Mouse (Mus musculus) hindbrain, embryonic 16.5 days (tissue): ENCODE measurements around the gene Ifna5. TPM values are rescaled to one million over a fixed set of nuclear protein-coding genes. Genes with fewer than 3 reads are reported as not detected.
A peak's percentile ranks its signal among the peaks of the same experiment; 100 is the strongest.
"Not testable (repeated sequence)": the region's sequence is repeated elsewhere in the genome, so short reads cannot be mapped to it uniquely, and the experiment has no call there.

Source experiments
- ATAC-seq: fragments of 200-750 bp; cut with Nextera tagmentation; 2 replicates; pipeline ENCODE4 v1.8.0; 2017; ENCODE audit warnings: moderate TSS enrichment, moderate library complexity
- H3K27ac ChIP-seq: fragments of 300-500 bp; sonication (generic); 2 replicates; pipeline ENCODE4 v1.5.1; 2014; ENCODE audit warnings: low read depth, mild to moderate bottlenecking, control low read depth, low read length, moderate library complexity
- H3K27me3 ChIP-seq: fragments of 300-500 bp; sonication (generic); replicated peaks from 2 replicates; pipeline ENCODE4 v1.6.1; 2014; ENCODE audit warnings: low read length; ENCODE audit not compliant: control insufficient read depth, insufficient read depth
- H3K36me3 ChIP-seq: fragments of 300-500 bp; sonication (generic); 2 replicates; pipeline ENCODE4 v1.6.1; 2014; ENCODE audit warnings: mild to moderate bottlenecking, low read length, moderate library complexity, mixed read lengths; ENCODE audit not compliant: control insufficient read depth, insufficient read depth
- H3K4me1 ChIP-seq: fragments of 300-500 bp; sonication (generic); 2 replicates; pipeline ENCODE4 v1.6.1; 2014; ENCODE audit warnings: low read depth, low read length; ENCODE audit not compliant: control insufficient read depth, insufficient read depth
- H3K4me2 ChIP-seq: fragments of 300-500 bp; sonication (generic); 2 replicates; pipeline ENCODE4 v1.6.1; 2014; ENCODE audit warnings: mild to moderate bottlenecking, low read length, control low read depth, moderate library complexity
- H3K4me3 ChIP-seq: fragments of 300-500 bp; sonication (generic); 2 replicates; pipeline ENCODE4 v1.5.1; 2014; ENCODE audit warnings: mild to moderate bottlenecking, low read length, control low read depth, moderate library complexity
- H3K9ac ChIP-seq: fragments of 300-500 bp; sonication (generic); 2 replicates; pipeline ENCODE4 v1.6.1; 2014; ENCODE audit warnings: low read depth, mild to moderate bottlenecking, control low read depth, low read length, moderate library complexity
- H3K9me3 ChIP-seq: fragments of 300-500 bp; sonication (generic); 2 replicates; pipeline ENCODE4 v1.6.1; 2014; ENCODE audit warnings: mild to moderate bottlenecking, low read length, moderate library complexity; ENCODE audit not compliant: control insufficient read depth
- WGBS: fragments of 180-500 bp; shearing (Covaris S2); extraction: QIAGEN DNeasy Blood & Tissue Kit; methylation state at CpG from one replicate; pipeline ENCODE4 v1.1.7; 2014; 5-methylcytosine and 5-hydroxymethylcytosine counted together
- polyA plus RNA-seq: library from polyadenylated mRNA; unstranded; fragments of >200 nt; fragmentation: Nextera tagmentation; extraction: Ambion mirVana; gene quantifications from 2 replicates; pipeline ENCODE4 v1.2.1, GENCODE M21; 2015

Ifna5 gene
- polyA plus RNA-seq, result not detected in 2 replicates

GRCm38 (mm10) chr4:88835225-88835624 is at the start of gene Ifna5:
Gene Ifna5 (plus strand): TSS chr4:88835525.
- H3K9me3 ChIP-seq, H3K36me3 ChIP-seq, ATAC-seq, H3K4me1 ChIP-seq, H3K9ac ChIP-seq, H3K27ac ChIP-seq, H3K27me3 ChIP-seq, H3K4me2 ChIP-seq, H3K4me3 ChIP-seq: not testable (repeated sequence)
- 83% methylated on average over 1 of the region's 1 CpGs for WGBS

DNA sequence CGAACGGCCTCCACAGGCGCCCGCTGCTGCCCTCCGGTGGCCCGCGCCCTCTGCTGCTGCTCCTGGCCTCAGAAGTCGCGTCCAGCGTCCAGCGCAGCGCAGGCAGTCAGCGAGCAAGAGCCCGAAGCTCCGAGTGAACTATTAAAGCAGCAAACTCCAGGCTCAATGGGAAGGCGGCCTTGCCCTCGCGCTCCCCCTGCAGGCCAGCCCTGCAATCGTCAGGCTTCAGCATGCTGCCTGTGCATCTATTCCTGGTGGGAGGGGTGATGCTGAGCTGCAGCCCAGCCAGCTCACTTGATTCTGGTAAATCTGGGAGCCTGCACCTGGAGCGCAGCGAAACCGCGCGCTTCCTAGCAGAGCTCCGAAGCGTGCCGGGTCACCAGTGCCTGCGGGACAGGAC is 46.9 kb upstream of the Ifna5 start, which contains the start of gene Gm13277:
TSS of gene Gm13277 (plus strand) at position 231 of the 400 bp plus-strand sequence.
- not testable (repeated sequence) for ATAC-seq, H3K36me3 ChIP-seq, H3K4me1 ChIP-seq, H3K4me3 ChIP-seq, H3K27ac ChIP-seq, H3K9me3 ChIP-seq, H3K27me3 ChIP-seq, H3K4me2 ChIP-seq, H3K9ac ChIP-seq
- WGBS, result 0% methylated on average over 1 of the region's 28 CpGs

GRCm38 (mm10) chr4:88791250-88791649 is 44.1 kb upstream of the Ifna5 start, which contains the start of gene Gm13278:
Gene Gm13278 (plus strand): TSS chr4:88791550.
- not testable (repeated sequence) for H3K4me2 ChIP-seq, H3K9me3 ChIP-seq, H3K4me1 ChIP-seq, H3K27ac ChIP-seq, ATAC-seq, H3K9ac ChIP-seq, H3K4me3 ChIP-seq, H3K36me3 ChIP-seq, H3K27me3 ChIP-seq
- WGBS, result no CpG with 5 or more reads among the region's 28 CpGs

- ATAC-seq, H3K9me3 ChIP-seq, H3K4me2 ChIP-seq, H3K36me3 ChIP-seq, H3K9ac ChIP-seq, H3K27me3 ChIP-seq, H3K4me1 ChIP-seq, H3K27ac ChIP-seq, H3K4me3 ChIP-seq: not testable (repeated sequence)
- WGBS, result 0% methylated on average over 4 of the region's 52 CpGs
These were observed 41.2 kb upstream of the Ifna5 start, which contains the start of gene Gm13275 for GRCm38 (mm10) chr4:88793936-88794675. Gene Gm13275 (plus strand): TSS chr4:88794487.

- no CpG with 5 or more reads among the region's 28 CpGs for WGBS
- H3K4me3 ChIP-seq, H3K4me1 ChIP-seq, H3K27me3 ChIP-seq, H3K9me3 ChIP-seq, H3K9ac ChIP-seq, H3K27ac ChIP-seq, ATAC-seq, H3K4me2 ChIP-seq, H3K36me3 ChIP-seq: not testable (repeated sequence)
These were observed 38.2 kb upstream of the Ifna5 start, which contains the start of gene Gm13279 for GRCm38 (mm10) chr4:88797097-88797496. Gene Gm13279 (plus strand): TSS chr4:88797397.

DNA sequence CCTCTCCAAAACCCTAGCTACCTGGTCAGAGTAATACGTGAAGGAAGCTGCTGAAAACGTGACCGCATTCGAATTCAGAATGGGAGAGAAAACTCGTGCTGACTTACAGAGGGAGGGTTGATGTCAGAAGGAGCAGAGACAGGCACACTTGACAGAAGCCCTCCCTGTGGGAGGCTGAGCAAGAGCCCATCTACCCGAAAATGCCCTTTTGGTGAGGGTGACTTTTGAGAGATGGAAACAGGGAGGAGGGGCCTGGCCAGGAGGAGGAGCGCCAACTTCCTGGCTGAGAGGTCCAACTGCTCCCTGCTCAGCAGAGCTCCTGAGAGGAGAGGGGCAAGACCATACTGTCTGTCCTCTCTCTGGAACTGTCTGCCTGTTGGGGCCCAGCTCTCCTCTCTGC is 36.0 kb upstream of the Ifna5 start, which contains the start of gene Gm13285:
TSS of gene Gm13285 (plus strand) at position 301 of the 400 bp plus-strand sequence.
- not testable (repeated sequence) for H3K4me1 ChIP-seq, H3K27me3 ChIP-seq, H3K4me3 ChIP-seq, ATAC-seq, H3K36me3 ChIP-seq, H3K9ac ChIP-seq, H3K4me2 ChIP-seq, H3K27ac ChIP-seq, H3K9me3 ChIP-seq
- WGBS, result 20% methylated on average over 1 of the region's 7 CpGs

DNA sequence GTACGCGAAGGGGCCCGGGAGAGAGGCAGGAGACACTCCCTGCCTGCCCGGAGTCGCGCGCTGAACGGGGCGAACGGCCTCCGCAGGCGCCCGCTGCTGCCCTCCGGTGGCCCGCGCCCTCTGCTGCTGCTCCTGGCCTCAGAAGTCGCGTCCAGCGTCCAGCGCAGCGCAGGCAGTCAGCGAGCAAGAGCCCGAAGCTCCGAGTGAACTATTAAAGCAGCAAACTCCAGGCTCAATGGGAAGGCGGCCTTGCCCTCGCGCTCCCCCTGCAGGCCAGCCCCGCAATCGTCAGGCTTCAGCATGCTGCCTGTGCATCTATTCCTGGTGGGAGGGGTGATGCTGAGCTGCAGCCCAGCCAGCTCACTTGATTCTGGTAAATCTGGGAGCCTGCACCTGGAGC is 32.4 kb upstream of the Ifna5 start, which contains the start of gene Gm13287:
TSS of gene Gm13287 (plus strand) at position 301 of the 400 bp plus-strand sequence.
- ATAC-seq, H3K4me1 ChIP-seq, H3K4me2 ChIP-seq, H3K27ac ChIP-seq, H3K9ac ChIP-seq, H3K4me3 ChIP-seq, H3K36me3 ChIP-seq, H3K27me3 ChIP-seq, H3K9me3 ChIP-seq: not testable (repeated sequence)
- no CpG with 5 or more reads among the region's 29 CpGs for WGBS

DNA sequence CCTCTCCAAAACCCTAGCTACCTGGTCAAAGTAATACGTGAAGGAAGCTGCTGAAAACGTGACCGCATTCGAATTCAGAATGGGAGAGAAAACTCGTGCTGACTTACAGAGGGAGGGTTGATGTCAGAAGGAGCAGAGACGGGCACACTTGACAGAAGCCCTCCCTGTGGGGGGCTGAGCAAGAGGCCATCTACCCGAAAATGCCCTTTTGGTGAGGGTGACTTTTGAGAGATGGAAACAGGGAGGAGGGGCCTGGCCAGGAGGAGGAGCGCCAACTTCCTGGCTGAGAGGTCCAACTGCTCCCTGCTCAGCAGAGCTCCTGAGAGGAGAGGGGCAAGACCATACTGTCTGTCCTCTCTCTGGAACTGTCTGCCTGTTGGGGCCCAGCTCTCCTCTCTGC is 30.1 kb upstream of the Ifna5 start, which contains the start of gene Gm13288:
TSS of gene Gm13288 (plus strand) at position 301 of the 400 bp plus-strand sequence.
- not testable (repeated sequence) for H3K9ac ChIP-seq, H3K36me3 ChIP-seq, H3K9me3 ChIP-seq, H3K27me3 ChIP-seq, H3K4me3 ChIP-seq, ATAC-seq, H3K4me1 ChIP-seq, H3K27ac ChIP-seq
- peak within 1 kb of the TSS; percentile 43 for H3K4me2 ChIP-seq
- WGBS, result no CpG with 5 or more reads among the region's 8 CpGs

- WGBS, result no CpG with 5 or more reads among the region's 34 CpGs
- not testable (repeated sequence) for H3K27me3 ChIP-seq, H3K36me3 ChIP-seq, H3K9me3 ChIP-seq, H3K27ac ChIP-seq, H3K9ac ChIP-seq, H3K4me1 ChIP-seq, ATAC-seq, H3K4me3 ChIP-seq
- H3K4me2 ChIP-seq, result peak overlapping the region; percentile 43
These were observed 29.6 kb upstream of the Ifna5 start for GRCm38 (mm10) chr4:88805761-88806160.
